Mouse (Mus musculus) spleen, postnatal 10 days (tissue): Measurements from ENCODE around the gene Adcy2.

Source experiments
- DNase-seq, 2 experiments: peaks; one replicate each; pipeline ENCODE4 v3.0.0; 2021 to 2022; ENCODE audit warnings: low spot score in 2 of 2

Adcy2 gene

GRCm38 (mm10) chr13:68961580-68961979 lies 37.8 kb downstream of the Adcy2 start:
- no peak for DNase-seq

- no peak for DNase-seq
Measured at GRCm38 (mm10) chr13:68960513-68960912, 38.8 kb downstream of the Adcy2 start.

DNA sequence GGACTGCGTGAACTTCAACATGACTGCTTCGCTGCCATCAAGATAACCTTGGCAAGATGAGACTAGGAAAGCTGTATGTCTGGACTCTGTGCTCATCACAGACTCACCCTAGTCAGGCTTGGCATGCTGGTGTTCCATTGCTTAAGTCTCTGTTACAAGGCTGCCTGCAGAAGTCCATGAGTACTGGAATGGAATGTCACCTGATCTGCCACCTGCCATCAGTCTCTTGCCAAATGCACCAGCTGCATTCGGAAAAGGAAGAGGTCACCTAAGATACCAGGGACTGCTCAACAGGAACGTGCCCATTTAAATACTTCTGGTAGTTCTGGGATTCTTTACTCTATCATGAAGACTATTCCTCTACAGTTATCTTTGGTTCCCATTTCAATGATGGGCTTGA lies 39.9 kb downstream of the Adcy2 start:
- no peak for DNase-seq

DNA sequence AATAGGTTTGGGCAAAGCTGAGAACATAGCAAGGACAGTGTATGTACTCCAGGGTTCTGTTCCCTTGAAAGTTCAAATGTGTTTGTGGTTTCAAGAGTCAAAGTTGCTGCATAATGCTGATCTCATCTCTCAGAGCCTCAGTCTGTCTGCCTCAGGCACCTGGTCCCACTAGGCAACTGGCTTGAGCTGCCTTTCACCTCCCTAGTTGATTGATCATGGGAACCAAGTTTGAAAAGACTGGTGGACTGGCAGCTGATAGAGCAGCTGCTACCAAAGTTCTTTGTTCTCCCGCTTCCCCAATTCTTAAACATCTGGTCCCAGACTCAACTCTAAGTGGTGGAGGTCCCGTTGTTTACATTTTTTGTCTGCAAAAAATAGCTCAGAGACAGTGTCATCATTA lies 56.6 kb downstream of the Adcy2 start:
- no peak for DNase-seq

DNA sequence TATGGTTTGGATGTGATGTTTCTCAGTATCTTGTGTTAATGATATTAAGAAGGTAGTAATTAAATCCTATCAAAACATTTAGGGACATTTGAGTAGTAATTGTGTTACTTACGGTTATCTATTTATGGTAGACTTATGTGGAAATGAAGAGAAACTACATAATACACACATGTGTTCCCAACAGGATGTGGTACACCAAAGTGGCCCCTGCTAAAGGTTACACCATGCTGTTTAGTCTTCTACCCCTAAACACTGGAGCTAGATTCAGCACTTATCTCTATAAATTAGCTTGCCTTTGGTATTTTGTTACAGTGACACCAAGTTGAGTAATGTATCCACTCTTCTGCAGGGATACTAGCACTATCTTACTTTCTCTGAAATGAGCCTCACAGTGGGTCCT lies 57.9 kb downstream of the Adcy2 start:
- DNase-seq = no peak

DNA sequence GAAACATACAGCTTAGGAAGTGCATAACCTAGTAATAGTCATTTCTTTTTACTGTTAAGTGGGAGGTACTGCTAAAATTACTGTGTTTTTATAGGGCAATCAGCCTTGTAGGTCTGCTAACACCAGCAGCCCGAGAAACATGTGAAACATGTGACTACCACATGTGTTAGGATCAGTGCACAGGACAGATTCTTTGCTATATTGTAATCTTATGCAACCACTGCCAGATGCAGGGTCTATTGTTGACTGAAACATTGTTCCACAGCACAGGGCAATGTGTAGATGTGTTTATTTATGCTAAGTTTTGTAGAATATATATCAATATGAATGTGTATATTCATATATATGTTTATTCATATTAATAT lies 67.1 kb downstream of the Adcy2 start:
- DNase-seq = no peak

- DNase-seq = no peak
Measured at GRCm38 (mm10) chr13:68931602-68932282, 67.6 kb downstream of the Adcy2 start.

DNA sequence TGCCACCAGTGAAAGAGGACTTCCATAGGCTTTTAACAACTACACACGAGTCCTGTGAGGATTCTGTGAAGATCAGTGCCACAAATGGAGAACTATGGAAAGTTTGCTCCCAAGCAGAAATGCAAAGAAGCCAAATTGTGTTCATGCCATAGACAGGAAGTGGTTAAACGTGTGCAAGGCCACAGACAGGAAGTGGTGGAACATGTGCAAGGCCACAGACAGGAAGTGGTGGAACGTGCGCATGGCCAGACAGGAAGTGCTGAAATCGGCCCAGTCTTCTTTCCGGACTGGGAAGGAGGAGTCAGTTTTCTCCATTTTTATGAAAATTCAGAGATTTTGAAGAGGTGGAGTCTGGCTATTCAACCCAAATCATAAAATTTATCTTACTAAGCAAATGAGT lies 70.9 kb downstream of the Adcy2 start:
- DNase-seq = peak in 1 of 2 experiments; percentile 15

- no peak for DNase-seq
Measured at GRCm38 (mm10) chr13:68913666-68914288, 85.6 kb downstream of the Adcy2 start.

- no peak for DNase-seq
Measured at GRCm38 (mm10) chr13:68906667-68907066, 92.7 kb downstream of the Adcy2 start.

- no peak for DNase-seq
Measured at GRCm38 (mm10) chr13:68902708-68903107, 96.6 kb downstream of the Adcy2 start.

DNA sequence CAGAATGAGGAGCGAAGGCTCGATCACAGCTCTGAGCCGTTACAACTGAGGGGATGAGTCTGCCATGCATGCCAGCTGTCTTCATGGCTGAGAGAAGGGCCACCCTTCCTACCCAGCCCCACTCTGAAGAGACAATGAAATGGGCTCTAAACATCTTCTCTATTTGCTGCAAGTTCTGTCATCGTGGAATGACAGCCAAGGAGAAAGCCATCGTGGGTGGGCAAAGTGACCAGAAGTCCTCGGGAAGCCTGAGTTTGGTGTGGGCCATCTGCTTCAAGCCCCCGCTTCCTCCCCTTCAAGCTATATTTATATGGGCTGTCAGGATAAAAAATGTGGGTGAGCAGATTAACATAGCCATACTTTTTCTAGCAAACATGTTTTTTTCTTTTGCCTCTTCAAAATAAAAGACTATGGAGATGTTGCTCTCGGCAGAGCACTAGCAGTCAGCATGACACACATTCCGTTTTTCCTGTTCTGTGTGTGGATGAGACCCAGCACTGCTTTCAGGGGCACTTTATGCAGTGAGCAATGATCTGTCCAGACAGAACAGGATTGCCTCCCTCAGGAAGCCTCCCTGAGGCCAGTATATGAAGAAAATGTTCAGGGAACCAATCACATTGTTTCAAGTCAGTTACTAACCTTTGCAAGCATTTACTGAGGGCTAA lies 109.3 kb downstream of the Adcy2 start:
- no peak for DNase-seq

DNA sequence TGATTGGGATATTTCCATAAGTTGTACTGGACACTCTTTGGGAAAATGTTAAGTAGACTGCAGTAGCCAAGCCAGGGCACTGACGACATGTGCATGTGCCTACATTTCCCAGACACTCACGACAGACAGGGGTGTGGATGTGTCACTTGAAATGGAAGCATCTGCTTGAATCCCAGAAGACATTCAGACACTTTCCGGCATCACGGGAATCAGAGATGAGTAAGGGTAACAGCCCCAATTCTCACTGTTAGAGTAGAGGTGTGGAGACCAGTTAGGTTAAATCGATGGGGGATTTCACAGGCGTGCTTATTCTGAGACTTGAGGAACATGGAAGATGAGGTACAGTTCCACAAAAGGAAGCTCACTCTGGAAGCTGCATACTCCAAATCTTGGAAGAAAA lies 130.6 kb downstream of the Adcy2 start:
- DNase-seq = no peak

DNA sequence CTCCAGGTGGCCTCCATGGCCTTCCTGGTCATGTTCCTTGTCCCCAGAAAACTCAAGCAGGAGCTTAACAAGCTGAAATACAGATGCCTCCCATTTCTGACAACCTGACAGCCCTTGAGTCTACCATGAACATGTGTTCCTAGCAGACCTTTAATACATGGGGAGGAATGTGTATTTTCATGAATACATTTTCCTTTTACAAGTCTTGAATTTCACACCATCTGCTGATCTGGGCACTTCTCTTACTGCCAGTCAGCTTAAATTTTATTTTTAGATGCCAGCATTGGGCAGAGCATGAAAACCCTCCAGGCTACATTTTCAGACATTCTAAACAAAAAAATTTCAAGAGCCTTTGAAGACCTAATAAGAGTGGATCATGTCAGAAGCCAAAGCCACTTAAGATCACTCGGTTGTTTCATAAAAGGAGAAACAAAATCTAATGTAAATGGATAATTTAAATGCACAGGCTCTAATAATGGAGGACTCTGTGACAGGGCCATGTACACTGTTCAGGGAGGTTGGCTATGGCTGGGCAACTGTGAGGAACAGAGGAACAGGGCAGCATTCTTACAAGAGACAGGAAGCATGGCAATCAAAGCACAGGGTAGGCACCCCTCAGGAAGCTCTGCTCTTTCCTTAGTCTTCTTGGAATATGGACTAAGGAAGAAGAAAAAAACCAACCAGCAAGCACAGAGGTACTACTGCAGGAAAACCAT lies 131.2 kb downstream of the Adcy2 start:
- DNase-seq = no peak

GRCm38 (mm10) chr13:68860036-68860435 lies 139.3 kb downstream of the Adcy2 start:
- DNase-seq = no peak

GRCm38 (mm10) chr13:68848265-68848664 lies 151.1 kb downstream of the Adcy2 start:
- no peak for DNase-seq

DNA sequence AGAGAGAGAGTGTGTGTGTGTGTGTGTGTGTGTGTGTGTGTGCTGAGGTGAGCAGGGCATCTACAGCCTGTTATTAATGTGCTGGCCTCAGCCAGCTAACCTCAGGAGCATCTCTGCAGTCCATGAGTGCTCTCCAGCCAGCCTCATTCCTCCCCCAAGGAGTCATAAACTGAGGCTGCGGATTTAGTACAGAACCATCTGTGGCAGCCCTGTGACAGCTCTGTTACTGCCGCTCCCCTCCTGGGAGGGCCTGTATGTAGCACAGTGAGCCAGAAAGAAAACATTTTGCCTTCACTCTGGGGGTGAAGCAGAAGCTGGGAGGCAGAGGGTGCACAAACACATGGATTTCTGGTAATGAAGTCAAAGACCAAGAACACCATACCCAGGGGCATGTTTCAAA lies 159.8 kb downstream of the Adcy2 start:
- DNase-seq = no peak

DNA sequence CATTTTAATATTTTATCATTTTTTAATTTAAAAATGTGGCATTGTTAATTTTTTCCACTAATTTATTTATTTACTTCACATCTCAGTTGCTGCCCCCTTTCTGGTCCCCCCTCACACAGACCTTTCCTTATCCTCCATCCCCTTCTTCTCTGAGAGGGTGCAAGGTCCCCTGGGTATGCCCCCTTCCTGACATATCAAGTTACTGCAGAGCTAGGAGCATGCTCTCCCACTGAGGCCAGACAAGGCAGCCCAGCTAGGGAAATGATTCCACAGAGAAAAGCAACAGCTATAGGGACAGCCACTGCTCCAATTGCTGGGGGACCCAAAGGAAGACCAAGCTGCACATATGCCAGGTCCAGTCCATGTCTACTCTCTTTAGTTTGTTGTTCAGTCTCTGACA lies 163.2 kb downstream of the Adcy2 start:
- no peak for DNase-seq

DNA sequence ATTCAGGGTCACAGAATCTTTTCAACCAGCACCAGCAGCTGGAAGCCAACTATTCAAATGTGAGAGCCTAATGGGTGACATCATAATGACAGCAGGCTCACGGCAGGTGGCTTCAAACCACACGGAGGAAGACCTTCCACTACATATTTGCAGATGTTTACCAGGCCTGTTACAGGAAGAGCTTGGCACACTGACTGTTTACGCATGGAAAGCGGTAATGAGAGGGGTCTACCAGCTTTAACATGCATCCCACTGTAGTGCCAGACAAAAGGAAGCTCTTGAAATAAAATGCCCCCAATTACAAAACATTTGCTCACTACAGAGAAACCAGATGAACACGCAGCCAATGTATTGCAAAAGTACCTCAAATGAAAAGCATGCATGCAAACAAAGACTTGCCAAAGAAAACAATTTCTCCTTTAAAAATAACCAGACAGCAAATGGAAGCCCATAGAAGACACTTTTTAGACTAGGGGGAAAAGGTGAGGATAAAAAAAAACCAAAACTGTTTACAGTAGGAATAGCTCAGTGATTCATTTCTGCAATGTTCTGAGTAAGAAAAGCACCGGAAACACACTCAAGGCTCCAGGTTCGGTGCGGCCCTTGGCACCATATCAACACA lies 163.8 kb downstream of the Adcy2 start:
- no peak for DNase-seq

DNA sequence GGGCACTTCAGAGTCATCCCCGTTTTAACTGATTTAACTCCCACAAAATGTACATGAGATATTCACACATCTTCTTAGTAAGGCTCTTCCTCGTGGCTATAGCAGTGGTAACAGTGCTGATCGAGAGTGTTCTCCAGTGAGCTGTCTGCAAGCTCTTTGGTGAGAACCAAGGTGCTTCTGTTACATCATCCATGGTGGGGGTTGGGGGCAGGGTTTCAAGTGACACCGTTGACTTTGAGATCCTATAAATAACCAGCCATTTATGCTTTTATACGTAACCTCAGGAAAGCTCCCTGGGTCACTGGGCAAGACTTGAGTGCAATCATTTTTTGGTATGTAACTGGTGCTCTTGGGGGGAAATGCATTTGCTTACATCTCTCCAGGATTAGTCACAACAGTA lies 167.2 kb downstream of the Adcy2 start:
- DNase-seq = no peak

- no peak for DNase-seq
Measured at GRCm38 (mm10) chr13:68830030-68830759, 169.1 kb downstream of the Adcy2 start.

DNA sequence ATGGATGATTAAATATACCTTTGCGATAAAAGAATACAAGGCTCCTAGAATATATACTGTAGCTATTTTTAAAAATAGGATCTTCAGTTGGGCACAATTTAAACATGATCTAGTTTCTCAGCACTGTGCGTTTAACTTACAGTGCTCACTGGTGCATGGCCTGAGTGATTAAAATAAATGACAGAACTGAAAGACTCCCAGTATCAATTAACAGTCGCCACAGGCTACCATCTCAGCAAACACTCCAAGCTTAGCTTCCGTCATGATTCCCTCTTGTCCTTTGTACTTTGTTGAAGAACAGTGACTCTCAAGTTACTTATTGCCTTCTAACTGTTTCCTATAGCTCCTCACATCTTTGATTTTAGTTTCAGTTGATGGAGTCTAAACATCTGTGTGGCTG lies 170.9 kb downstream of the Adcy2 start:
- DNase-seq = no peak
